12 mouse cellular contexts compared by ENCODE assay signal in genomic region chr9:21849691-21850677, GRCm38 (mm10). TPM values are rescaled to one million over a fixed set of nuclear protein-coding genes. Genes with fewer than 3 reads are reported as not detected.
A peak's percentile ranks its signal among the peaks of the same experiment; 100 is the strongest.
DNase-seq lines count a peak whose midpoint lies in the region; ATAC-seq and TF ChIP-seq lines count a peak whose summit lies in the region.
"Had no signal": no experiment of that assay in that cellular context is flagged by ENCODE, and none has a peak within 500 bp of the region (broad histone marks: within the 10 kb centered on the region; RNA-seq: fewer than 3 reads in every experiment).

No protein-coding gene starts in this region.

- no peak overlapping the region for H3K9ac ChIP-seq in hindbrain, embryonic 14.5 days
- H3K9ac ChIP-seq in hindbrain, embryonic 12.5 days = no peak overlapping the region
- H3K9ac ChIP-seq in limb, embryonic 15.5 days = no peak overlapping the region
- H3K9ac ChIP-seq in midbrain, postnatal 0 days (replicated peaks; ENCODE audit: low read length, poor library complexity, severe bottlenecking) = no peak overlapping the region

- ATAC-seq in hindbrain, embryonic 14.5 days (ENCODE audit: low FRiP score) = no peak
- no peak for ATAC-seq in hindbrain, embryonic 12.5 days (ENCODE audit: low FRiP score)
- no peak for ATAC-seq in limb, embryonic 15.5 days (ENCODE audit: insufficient number of reproducible peaks, low FRiP score, low TSS enrichment, low read depth)
- ATAC-seq in midbrain, postnatal 0 days (ENCODE audit: low FRiP score) = no peak

- no peaks in the 10 kb centered on the region for H3K27me3 ChIP-seq in hindbrain, embryonic 14.5 days (ENCODE audit: control insufficient read depth, insufficient read depth, low read length)
- no peaks in the 10 kb centered on the region; the same call in 1 of the 2 replicates for H3K27me3 ChIP-seq in hindbrain, embryonic 12.5 days
- no peaks in the 10 kb centered on the region for H3K27me3 ChIP-seq in E14TG2a.4 (ENCODE audit: insufficient read depth, low read length)
- H3K27me3 ChIP-seq in limb, embryonic 15.5 days = no peaks in the 10 kb centered on the region
- no peaks in the 10 kb centered on the region for H3K27me3 ChIP-seq in midbrain, postnatal 0 days (ENCODE audit: insufficient read depth, low read length)

- no peaks in the 10 kb centered on the region for H3K4me1 ChIP-seq in hindbrain, embryonic 14.5 days (replicated peaks; ENCODE audit: control insufficient read depth, insufficient read depth, low read length)
- H3K4me1 ChIP-seq in hindbrain, embryonic 12.5 days = peaks cover 36% of the 10 kb centered on the region
- H3K4me1 ChIP-seq in E14TG2a.4 (replicated peaks; ENCODE audit: low read depth, low read length) = peaks cover 82% of the 10 kb centered on the region
- H3K4me1 ChIP-seq in limb, embryonic 15.5 days = peaks cover 68% of the 10 kb centered on the region
- H3K4me1 ChIP-seq in midbrain, postnatal 0 days (ENCODE audit: insufficient read depth, low read length) = no peaks in the 10 kb centered on the region

- 68% methylated on average over 7 of the region's 7 CpGs for WGBS in hindbrain, embryonic 14.5 days
- WGBS in hindbrain, embryonic 12.5 days = 62% methylated on average over 7 of the region's 7 CpGs
- 59% methylated on average over 7 of the region's 7 CpGs for WGBS in limb, embryonic 15.5 days
- WGBS in midbrain, postnatal 0 days = 74% methylated on average over 7 of the region's 7 CpGs

- no peak for TF ChIP-seq CTCF in E14TG2a.4 (conservative IDR thresholded peaks at IDR 0.05; ENCODE audit: low read length)
- TF ChIP-seq CTCF in midbrain, postnatal 0 days (IDR thresholded peaks at IDR 0.05) = no peak

- DNase-seq in hindbrain, embryonic 14.5 days (ENCODE audit: low spot score) = no peak
- peak; percentile 70 for DNase-seq in R1 (ENCODE audit: low read depth, low spot score)
- DNase-seq in cerebellum, adult 9-11 months = no peak
- no peak for DNase-seq in midbrain, postnatal 0 days (ENCODE audit: low spot score)
- DNase-seq: adrenal gland, postnatal 10 days; cerebellum, adult 18-20 months; gastrocnemius, postnatal 25 days; lung, postnatal 4 days had no signal

- no peaks in the 10 kb centered on the region for H3K36me3 ChIP-seq in hindbrain, embryonic 14.5 days (replicated peaks; ENCODE audit: control insufficient read depth, insufficient read depth)
- H3K36me3 ChIP-seq in hindbrain, embryonic 12.5 days = 0 out of 2 replicates have a peak, but pooled peaks cover 5% of the 10 kb centered on the region
- H3K36me3 ChIP-seq in E14TG2a.4 (ENCODE audit: insufficient read depth, low read length) = peaks cover 48% of the 10 kb centered on the region
- peaks cover 13% of the 10 kb centered on the region for H3K36me3 ChIP-seq in limb, embryonic 15.5 days
- no peaks in the 10 kb centered on the region for H3K36me3 ChIP-seq in midbrain, postnatal 0 days (ENCODE audit: insufficient read depth, low read length)

- H3K4me3 ChIP-seq in hindbrain, embryonic 14.5 days (replicated peaks; ENCODE audit: low read length) = no peak overlapping the region
- H3K4me3 ChIP-seq in hindbrain, embryonic 12.5 days = no peak overlapping the region
- H3K4me3 ChIP-seq in E14TG2a.4 (replicated peaks; ENCODE audit: low read length) = peak overlapping the region; percentile 100
- no peak overlapping the region for H3K4me3 ChIP-seq in limb, embryonic 15.5 days
- H3K4me3 ChIP-seq in midbrain, postnatal 0 days (ENCODE audit: low read depth, low read length) = no peak overlapping the region

- H3K9me3 ChIP-seq in hindbrain, embryonic 14.5 days (ENCODE audit: control insufficient read depth, low read length) = no peaks in the 10 kb centered on the region
- H3K9me3 ChIP-seq in hindbrain, embryonic 12.5 days (replicated peaks) = no peaks in the 10 kb centered on the region
- H3K9me3 ChIP-seq in E14TG2a.4 (ENCODE audit: low read length) = no peaks in the 10 kb centered on the region
- H3K9me3 ChIP-seq in limb, embryonic 15.5 days = no peaks in the 10 kb centered on the region
- no peaks in the 10 kb centered on the region for H3K9me3 ChIP-seq in midbrain, postnatal 0 days (ENCODE audit: low read length)

- H3K4me2 ChIP-seq in hindbrain, embryonic 14.5 days (replicated peaks) = 0 out of 2 replicates have a peak overlapping the region, but pooled peaks have one; percentile 59
- no peak overlapping the region for H3K4me2 ChIP-seq in hindbrain, embryonic 12.5 days (replicated peaks)
- peak overlapping the region; percentile 7; the same call in 1 of the 2 replicates for H3K4me2 ChIP-seq in limb, embryonic 15.5 days
- H3K4me2 ChIP-seq in midbrain, postnatal 0 days (ENCODE audit: low read depth, low read length, poor library complexity, severe bottlenecking) = no peak overlapping the region

- no peak overlapping the region for H3K27ac ChIP-seq in hindbrain, embryonic 14.5 days
- no peak overlapping the region for H3K27ac ChIP-seq in hindbrain, embryonic 12.5 days
- H3K27ac ChIP-seq in limb, embryonic 15.5 days = no peak overlapping the region
- H3K27ac ChIP-seq in midbrain, postnatal 0 days (ENCODE audit: low read depth, low read length) = no peak overlapping the region

RNA-seq across cellular contexts. Expression of gene Dock6, which starts 2.5 kb away (rescaled TPM):
- 16.3 and 18.0 TPM in 2 replicates for polyA plus RNA-seq in hindbrain, embryonic 14.5 days (2014; fragmentation: Nextera tagmentation; extraction: Ambion mirVana)
- 21.6 and 24.4 TPM in 2 replicates for polyA plus RNA-seq in hindbrain, embryonic 12.5 days (2016; fragmentation: Nextera tagmentation; extraction: Ambion mirVana)
- 38.1 and 41.0 TPM in 2 replicates for polyA plus RNA-seq in limb, embryonic 15.5 days (2015; fragmentation: Nextera tagmentation; extraction: Ambion mirVana)
- total RNA-seq in midbrain, postnatal 0 days (2014; rRNA removed) = 18.0 and 18.8 TPM in 2 replicates
- polyA plus RNA-seq in midbrain, postnatal 0 days (2015; fragmentation: Nextera tagmentation; extraction: Ambion mirVana) = 10.3 and 11.3 TPM in 2 replicates

RNA-seq across cellular contexts. Expression of gene Angptl8, which starts 14.7 kb away (rescaled TPM):
- 0.33 and 0.62 TPM in 2 replicates for polyA plus RNA-seq in hindbrain, embryonic 14.5 days (2014; fragmentation: Nextera tagmentation; extraction: Ambion mirVana)
- polyA plus RNA-seq in hindbrain, embryonic 12.5 days (2016; fragmentation: Nextera tagmentation; extraction: Ambion mirVana) = 0.26 and 1.1 TPM in 2 replicates
- polyA plus RNA-seq in limb, embryonic 15.5 days (2015; fragmentation: Nextera tagmentation; extraction: Ambion mirVana) = 0.64 and 0.70 TPM in 2 replicates
- total RNA-seq in midbrain, postnatal 0 days (2014; rRNA removed) = not detected in 2 replicates
- 0.20 and 0.48 TPM in 2 replicates for polyA plus RNA-seq in midbrain, postnatal 0 days (2015; fragmentation: Nextera tagmentation; extraction: Ambion mirVana)
- total RNA-seq: MEL had no signal

RNA-seq across cellular contexts. Expression of gene Kank2, which starts 51.4 kb away (rescaled TPM):
- polyA plus RNA-seq in hindbrain, embryonic 14.5 days (2014; fragmentation: Nextera tagmentation; extraction: Ambion mirVana) = 3.0 and 3.3 TPM in 2 replicates
- 10.6 and 11.2 TPM in 2 replicates for polyA plus RNA-seq in hindbrain, embryonic 12.5 days (2016; fragmentation: Nextera tagmentation; extraction: Ambion mirVana)
- polyA plus RNA-seq in limb, embryonic 15.5 days (2015; fragmentation: Nextera tagmentation; extraction: Ambion mirVana) = 20.9 and 22.7 TPM in 2 replicates
- 14.9 and 15.2 TPM in 2 replicates for total RNA-seq in midbrain, postnatal 0 days (2014; rRNA removed)
- polyA plus RNA-seq in midbrain, postnatal 0 days (2015; fragmentation: Nextera tagmentation; extraction: Ambion mirVana) = 2.9 TPM in 2 replicates

Comparison
In these comparisons a context has a peak if more than half of its experiments do, and no peak if none do; other contexts are left out.
1. H3K4me2 ChIP-seq: peak in hindbrain, embryonic 14.5 days (single experiment) and limb, embryonic 15.5 days (single experiment); none in hindbrain, embryonic 12.5 days (single experiment) and midbrain, postnatal 0 days (single experiment).